Mouse (Mus musculus) hindbrain, postnatal 0 days (tissue): ENCODE data around the gene Fry. TPM values are rescaled to one million over a fixed set of nuclear protein-coding genes. Genes with fewer than 3 reads are reported as not detected.

ENCODE experiments used
- ATAC-seq: fragments of 200-750 bp; cut with Nextera tagmentation; 2 replicates; pipeline ENCODE4 v1.8.0; 2017; ENCODE audit warnings: mild to moderate bottlenecking, moderate TSS enrichment, moderate library complexity
- DNase-seq: peaks from one replicate; pipeline ENCODE4 v3.0.0-alpha.2; 2015; ENCODE audit warnings: low spot score
- H3K27ac ChIP-seq: fragments of 300-500 bp; sonication (generic); 2 replicates; pipeline ENCODE4 v1.5.1; 2014; ENCODE audit warnings: mild to moderate bottlenecking
- H3K27me3 ChIP-seq: fragments of 300-500 bp; sonication (generic); 2 replicates; pipeline ENCODE4 v1.6.1; 2014; ENCODE audit warnings: low read length, mixed read lengths; ENCODE audit not compliant: insufficient read depth
- H3K36me3 ChIP-seq: fragments of 300-500 bp; sonication (generic); 2 replicates; pipeline ENCODE4 v1.6.1; 2014; ENCODE audit warnings: low read length, mixed read lengths; ENCODE audit not compliant: insufficient read depth
- H3K4me1 ChIP-seq: fragments of 300-500 bp; sonication (generic); 2 replicates; pipeline ENCODE4 v1.6.1; 2014; ENCODE audit warnings: antibody characterized with exemption, low read length, mixed read lengths; ENCODE audit not compliant: insufficient read depth
- H3K4me2 ChIP-seq: fragments of 300-500 bp; sonication (generic); 2 replicates; pipeline ENCODE4 v1.6.1; 2014; ENCODE audit warnings: low read depth, mild to moderate bottlenecking, low read length, moderate library complexity, mixed read lengths
- H3K4me3 ChIP-seq: fragments of 300-500 bp; sonication (generic); 2 replicates; pipeline ENCODE4 v1.5.1; 2014; ENCODE audit warnings: low read length
- H3K9ac ChIP-seq: fragments of 300-500 bp; sonication (generic); replicated peaks from 2 replicates; pipeline ENCODE4 v1.6.1; 2014; ENCODE audit warnings: mild to moderate bottlenecking, low read length, moderate library complexity, mixed read lengths
- H3K9me3 ChIP-seq: fragments of 300-500 bp; sonication (generic); 2 replicates; pipeline ENCODE4 v1.6.1; 2016; ENCODE audit warnings: low read length, mixed read lengths
- CTCF ChIP-seq: IDR thresholded peaks from 2 replicates; pipeline ENCODE4 v1.5.1; 2016; ENCODE audit warnings: antibody characterized with exemption, control low read depth, low read depth
- WGBS: fragments of 180-500 bp; shearing (Covaris S2); extraction: QIAGEN DNeasy Blood & Tissue Kit; methylation state at CpG from one replicate; pipeline ENCODE4 v1.1.7; 2014; 5-methylcytosine and 5-hydroxymethylcytosine counted together
- polyA plus RNA-seq: library from polyadenylated mRNA; unstranded; fragments of >200 nt; fragmentation: Nextera tagmentation; extraction: Ambion mirVana; gene quantifications from 2 replicates; pipeline ENCODE4 v1.2.1, GENCODE M21; 2015
- total RNA-seq: library from RNA; depleted of rRNA; stranded (reverse); fragments of >200 nt; gene quantifications from 2 replicates; pipeline ENCODE4 v1.2.3, GENCODE M21; 2014

Gene Fry
- total and polyA plus RNA-seq, 2 experiments from 2014 or later: 47.7 to 122 TPM

- Histone ChIP-seq H3K27me3 (no peaks in the 10 kb centered on the region), H3K9ac (no peak overlapping the region), H3K36me3 (no peaks in the 10 kb centered on the region), H3K9me3 (no peaks in the 10 kb centered on the region), H3K4me3 (no peak overlapping the region), H3K4me1 (no peaks in the 10 kb centered on the region), H3K4me2 (no peak overlapping the region), H3K27ac (no peak overlapping the region)
- ATAC-seq (no peak), DNase-seq (no peak)
- TF ChIP-seq CTCF: no peak
- WGBS: 87% methylated on average over 1 of the region's 1 CpGs
Observed at GRCm38 (mm10) chr5:150177757-150178156, 59.3 kb downstream of the Fry start.

GRCm38 (mm10) chr5:150178194-150178801 lies 59.9 kb downstream of the Fry start:
- Histone ChIP-seq H3K4me2 (no peak overlapping the region), H3K4me3 (no peak overlapping the region), H3K4me1 (no peaks in the 10 kb centered on the region), H3K27ac (no peak overlapping the region), H3K9ac (no peak overlapping the region), H3K27me3 (no peaks in the 10 kb centered on the region), H3K9me3 (no peaks in the 10 kb centered on the region), H3K36me3 (no peaks in the 10 kb centered on the region)
- WGBS: 84% methylated on average over 1 of the region's 2 CpGs
- ATAC-seq (no peak), DNase-seq (no peak)
- TF ChIP-seq CTCF: no peak

GRCm38 (mm10) chr5:150180985-150181607 lies 62.7 kb downstream of the Fry start:
- no peaks in the 10 kb centered on the region for H3K27me3 ChIP-seq
- H3K9me3 ChIP-seq: no peaks in the 10 kb centered on the region
- no peaks in the 10 kb centered on the region for H3K4me1 ChIP-seq
- no peak overlapping the region for H3K4me2 ChIP-seq
- H3K4me3 ChIP-seq: no peak overlapping the region
- ATAC-seq (no peak), DNase-seq (no peak)
- 55% methylated on average over 1 of the region's 1 CpGs for WGBS
- H3K27ac ChIP-seq: no peak overlapping the region
- TF ChIP-seq CTCF: no peak
- H3K9ac ChIP-seq: no peak overlapping the region
- no peaks in the 10 kb centered on the region for H3K36me3 ChIP-seq

- no peak overlapping the region for H3K4me2 ChIP-seq
- H3K4me3 ChIP-seq: no peak overlapping the region
- H3K4me1 ChIP-seq: no peaks in the 10 kb centered on the region
- no peak for TF ChIP-seq CTCF
- H3K36me3 ChIP-seq: no peaks in the 10 kb centered on the region
- no peak overlapping the region for H3K9ac ChIP-seq
- no peak overlapping the region for H3K27ac ChIP-seq
- DNase-seq (no peak), ATAC-seq (no peak)
- no peaks in the 10 kb centered on the region for H3K9me3 ChIP-seq
- WGBS: 93% methylated on average over 3 of the region's 3 CpGs
- no peaks in the 10 kb centered on the region for H3K27me3 ChIP-seq
Observed at GRCm38 (mm10) chr5:150184959-150185358, 66.5 kb downstream of the Fry start.

- 84% methylated on average over 4 of the region's 4 CpGs for WGBS
- ATAC-seq (no peak), DNase-seq (no peak)
- H3K27ac ChIP-seq: no peak overlapping the region
- TF ChIP-seq CTCF: no peak
- H3K4me3 ChIP-seq: no peak overlapping the region
- 0 out of 2 replicates have a peak, but pooled peaks cover 3% of the 10 kb centered on the region for H3K9me3 ChIP-seq
- H3K9ac ChIP-seq: no peak overlapping the region
- no peaks in the 10 kb centered on the region for H3K27me3 ChIP-seq
- no peaks in the 10 kb centered on the region for H3K36me3 ChIP-seq
- H3K4me2 ChIP-seq: no peak overlapping the region
- H3K4me1 ChIP-seq: no peaks in the 10 kb centered on the region
Observed at GRCm38 (mm10) chr5:150186121-150186520, 67.7 kb downstream of the Fry start.

GRCm38 (mm10) chr5:150186676-150187075 lies 68.2 kb downstream of the Fry start:
- ATAC-seq (no peak), DNase-seq (no peak)
- Histone ChIP-seq H3K4me1 (no peaks in the 10 kb centered on the region), H3K4me2 (no peak overlapping the region), H3K27ac (no peak overlapping the region), H3K36me3 (no peaks in the 10 kb centered on the region), H3K9ac (no peak overlapping the region), H3K4me3 (no peak overlapping the region), H3K27me3 (no peaks in the 10 kb centered on the region), H3K9me3 (0 out of 2 replicates have a peak, but pooled peaks cover 3% of the 10 kb centered on the region)
- TF ChIP-seq CTCF: no peak
- 95% methylated on average over 4 of the region's 4 CpGs for WGBS

- Histone ChIP-seq H3K27ac (no peak overlapping the region), H3K4me3 (no peak overlapping the region), H3K4me2 (no peak overlapping the region), H3K9me3 (0 out of 2 replicates have a peak, but pooled peaks cover 3% of the 10 kb centered on the region), H3K4me1 (no peaks in the 10 kb centered on the region), H3K36me3 (no peaks in the 10 kb centered on the region), H3K27me3 (no peaks in the 10 kb centered on the region), H3K9ac (no peak overlapping the region)
- TF ChIP-seq CTCF: no peak
- no peak for DNase-seq
- no peak for ATAC-seq
- WGBS: 87% methylated on average over 4 of the region's 4 CpGs
Observed at GRCm38 (mm10) chr5:150188031-150188430, 69.6 kb downstream of the Fry start.
